Mouse (Mus musculus): ENCODE results near the gene Tor1b.

The Tor1b gene

GRCm38 (mm10) chr2:30990221-30990620 is 37.5 kb downstream of the Tor1b start:
- no peak for DNase-seq (ENCODE audit: low spot score)

GRCm38 (mm10) chr2:30994853-30995252 is 42.1 kb downstream of the Tor1b start:
- DNase-seq (ENCODE audit: low spot score) = no peak

GRCm38 (mm10) chr2:30995432-30995996 is 42.8 kb downstream of the Tor1b start:
- no peak for DNase-seq (ENCODE audit: low spot score)

GRCm38 (mm10) chr2:30998443-30999260 is 45.9 kb downstream of the Tor1b start:
- no peak for DNase-seq (ENCODE audit: low spot score)

- no peak for DNase-seq (ENCODE audit: low spot score)
These were observed 50.1 kb downstream of the Tor1b start for GRCm38 (mm10) chr2:31002857-31003256.

GRCm38 (mm10) chr2:31005453-31005852 is 52.7 kb downstream of the Tor1b start:
- DNase-seq (ENCODE audit: low spot score) = no peak

- no peak for DNase-seq (ENCODE audit: low spot score)
These were observed 53.7 kb downstream of the Tor1b start for GRCm38 (mm10) chr2:31006434-31006833.

- no peak for DNase-seq (ENCODE audit: low spot score)
These were observed 54.4 kb downstream of the Tor1b start for GRCm38 (mm10) chr2:31007208-31007607.
